Mouse (Mus musculus) testis, postnatal 10 days (tissue): ENCODE measurements at regions not wholly inside any gene's neighbourhood (a gene's known extent, or its start where the extent isn't known, plus 50 kb on each side); places are given as distances from the start of the nearest gene placed in this dataset.

Experiments
- DNase-seq: peaks from one replicate; pipeline ENCODE4 v3.0.0; 2021; ENCODE audit warnings: low spot score

- DNase-seq: no peak
Observed at GRCm38 (mm10) chr10:126176759-126177473, 210.9 kb downstream of the Lrig3 start.

- no peak for DNase-seq
Observed at GRCm38 (mm10) chr10:126182386-126182785, 216.4 kb downstream of the Lrig3 start.

GRCm38 (mm10) chr10:126183961-126184360, 218.0 kb downstream of the Lrig3 start:
- no peak for DNase-seq

- DNase-seq: no peak
Observed at GRCm38 (mm10) chr10:126185410-126185809, 219.4 kb downstream of the Lrig3 start.

GRCm38 (mm10) chr10:126186086-126186485, 220.1 kb downstream of the Lrig3 start:
- no peak for DNase-seq

GRCm38 (mm10) chr10:126189001-126189400, 223.0 kb downstream of the Lrig3 start:
- no peak for DNase-seq
